Mouse (Mus musculus): ENCODE results near the gene Cd8a. TPM values are rescaled to one million over a fixed set of nuclear protein-coding genes. Genes with fewer than 3 reads are reported as not detected.

Gene Cd8a
- polyA plus RNA-seq, 1 experiment from 2014 or later = not detected

DNA sequence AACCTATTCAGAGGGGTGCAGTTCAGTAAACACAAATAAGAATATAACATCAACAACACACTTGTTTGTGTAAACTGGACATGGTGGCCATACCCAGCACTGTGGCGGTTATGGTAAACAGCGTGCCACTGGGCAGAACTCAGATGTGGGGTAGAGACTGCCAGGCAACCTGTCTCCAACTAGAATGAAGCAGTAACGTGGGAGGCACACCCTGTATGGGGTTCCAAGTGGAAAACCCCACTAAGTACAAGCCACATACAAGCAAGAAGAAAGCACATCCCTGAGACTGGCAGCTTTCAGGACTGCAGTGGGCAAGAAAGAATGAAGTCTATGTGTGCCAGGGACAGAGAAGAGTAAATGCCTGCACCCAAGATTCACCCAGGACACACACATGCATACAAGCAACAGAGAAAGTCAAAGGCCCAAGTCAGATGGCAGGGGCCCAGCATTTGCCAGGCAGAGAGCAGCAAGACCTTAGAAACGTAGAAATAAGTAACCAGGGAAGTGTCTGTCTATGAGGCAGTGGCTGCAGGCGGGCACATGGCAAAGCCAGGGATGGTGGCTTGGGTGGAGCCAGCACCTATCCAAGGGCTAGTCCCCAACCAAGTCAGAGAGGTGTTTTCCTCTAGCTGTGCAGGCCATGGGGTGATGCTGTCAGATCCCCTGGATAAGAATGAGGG is 1.0 kb upstream of the Cd8a start:
- WGBS = 86% methylated on average over 5 of the region's 5 CpGs
- no peaks in the 10 kb centered on the region for H3K4me1 ChIP-seq
- H3K27me3 ChIP-seq = no peaks in the 10 kb centered on the region
- no peak for ATAC-seq (ENCODE audit: low FRiP score, low read depth)
- H3K27ac ChIP-seq = no peak overlapping the region
- no peaks in the 10 kb centered on the region for H3K9me3 ChIP-seq
- H3K4me2 ChIP-seq (replicated peaks) = no peak overlapping the region
- H3K36me3 ChIP-seq = no peaks in the 10 kb centered on the region
- no peak overlapping the region for H3K9ac ChIP-seq
- no peak overlapping the region for H3K4me3 ChIP-seq

DNA sequence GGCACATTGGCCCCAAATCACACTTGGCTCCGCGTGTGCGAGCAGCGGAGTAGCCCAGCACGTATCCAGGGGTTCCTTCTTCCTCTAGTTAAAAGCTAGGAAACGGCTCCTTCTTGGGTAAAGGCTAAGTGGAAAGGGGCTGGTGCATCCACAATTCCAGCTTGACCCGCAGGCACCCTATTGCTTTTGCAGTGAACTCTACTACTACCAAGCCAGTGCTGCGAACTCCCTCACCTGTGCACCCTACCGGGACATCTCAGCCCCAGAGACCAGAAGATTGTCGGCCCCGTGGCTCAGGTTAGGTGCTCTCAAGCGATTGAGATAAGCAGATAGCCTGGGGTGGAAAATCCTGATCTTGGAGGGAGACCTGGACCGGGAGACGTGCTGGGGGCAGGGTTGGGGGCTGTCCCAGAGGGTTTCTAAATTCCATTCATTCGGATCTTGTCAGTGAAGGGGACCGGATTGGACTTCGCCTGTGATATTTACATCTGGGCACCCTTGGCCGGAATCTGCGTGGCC is 1.1 kb downstream of the Cd8a start:
- ATAC-seq (ENCODE audit: low FRiP score, low read depth) = no peak
- WGBS = 89% methylated on average over 19 of the region's 19 CpGs
- Histone ChIP-seq H3K36me3 (no peaks in the 10 kb centered on the region), H3K27me3 (no peaks in the 10 kb centered on the region), H3K9ac (no peak overlapping the region), H3K4me2 (replicated peaks) (no peak overlapping the region), H3K4me1 (no peaks in the 10 kb centered on the region), H3K27ac (no peak overlapping the region), H3K9me3 (no peaks in the 10 kb centered on the region), H3K4me3 (no peak overlapping the region)

DNA sequence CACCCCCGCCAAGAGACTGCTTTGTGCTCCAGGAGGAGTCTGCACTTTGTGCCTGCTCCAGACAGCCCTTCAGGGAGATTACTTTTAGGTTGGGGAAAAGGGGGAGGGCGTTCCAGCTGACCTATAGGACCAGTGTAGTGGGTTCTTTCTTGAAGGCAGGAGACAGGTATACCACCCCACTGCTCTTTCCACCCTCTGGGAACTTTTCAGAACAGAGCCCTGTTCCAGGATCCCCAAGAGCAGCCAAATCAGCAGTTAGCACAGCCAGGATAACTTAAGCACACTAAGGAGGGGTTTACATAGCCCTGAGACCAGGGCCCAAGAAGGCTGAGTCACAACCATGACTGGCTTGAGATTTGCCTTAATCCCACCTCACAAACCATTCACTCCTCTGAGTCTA is 1.7 kb downstream of the Cd8a start:
- Histone ChIP-seq H3K4me1 (no peaks in the 10 kb centered on the region), H3K9ac (no peak overlapping the region), H3K36me3 (no peaks in the 10 kb centered on the region), H3K27ac (no peak overlapping the region), H3K9me3 (no peaks in the 10 kb centered on the region), H3K27me3 (no peaks in the 10 kb centered on the region), H3K4me3 (no peak overlapping the region), H3K4me2 (replicated peaks) (no peak overlapping the region)
- ATAC-seq (ENCODE audit: low FRiP score, low read depth) = no peak
- WGBS = 65% methylated on average over 2 of the region's 2 CpGs

GRCm38 (mm10) chr6:71376711-71377110 is 3.5 kb downstream of the Cd8a start:
- no peaks in the 10 kb centered on the region for H3K4me1 ChIP-seq
- H3K9ac ChIP-seq = no peak overlapping the region
- ATAC-seq (ENCODE audit: low FRiP score, low read depth) = no peak
- no peak overlapping the region for H3K4me2 ChIP-seq (replicated peaks)
- no peaks in the 10 kb centered on the region for H3K9me3 ChIP-seq
- H3K27ac ChIP-seq = no peak overlapping the region
- H3K36me3 ChIP-seq = no peaks in the 10 kb centered on the region
- WGBS = 96% methylated on average over 13 of the region's 13 CpGs
- H3K4me3 ChIP-seq = no peak overlapping the region
- no peaks in the 10 kb centered on the region for H3K27me3 ChIP-seq

- Histone ChIP-seq H3K4me1 (no peaks in the 10 kb centered on the region), H3K27ac (no peak overlapping the region), H3K27me3 (no peaks in the 10 kb centered on the region), H3K4me2 (replicated peaks) (no peak overlapping the region), H3K4me3 (no peak overlapping the region), H3K9me3 (no peaks in the 10 kb centered on the region), H3K36me3 (no peaks in the 10 kb centered on the region), H3K9ac (no peak overlapping the region)
- WGBS = 89% methylated on average over 5 of the region's 5 CpGs
- ATAC-seq (ENCODE audit: low FRiP score, low read depth) = no peak
Observed at GRCm38 (mm10) chr6:71381654-71382053, 8.4 kb downstream of the Cd8a start.

- Histone ChIP-seq H3K9me3 (no peaks in the 10 kb centered on the region), H3K27me3 (no peaks in the 10 kb centered on the region), H3K4me3 (no peak overlapping the region), H3K36me3 (peaks cover 52% of the 10 kb centered on the region), H3K27ac (no peak overlapping the region), H3K4me2 (replicated peaks) (no peak overlapping the region), H3K4me1 (no peaks in the 10 kb centered on the region), H3K9ac (no peak overlapping the region)
- ATAC-seq (ENCODE audit: low FRiP score, low read depth) = no peak
- WGBS = 86% methylated on average over 2 of the region's 2 CpGs
Observed at GRCm38 (mm10) chr6:71390496-71390895, 17.3 kb downstream of the Cd8a start.

DNA sequence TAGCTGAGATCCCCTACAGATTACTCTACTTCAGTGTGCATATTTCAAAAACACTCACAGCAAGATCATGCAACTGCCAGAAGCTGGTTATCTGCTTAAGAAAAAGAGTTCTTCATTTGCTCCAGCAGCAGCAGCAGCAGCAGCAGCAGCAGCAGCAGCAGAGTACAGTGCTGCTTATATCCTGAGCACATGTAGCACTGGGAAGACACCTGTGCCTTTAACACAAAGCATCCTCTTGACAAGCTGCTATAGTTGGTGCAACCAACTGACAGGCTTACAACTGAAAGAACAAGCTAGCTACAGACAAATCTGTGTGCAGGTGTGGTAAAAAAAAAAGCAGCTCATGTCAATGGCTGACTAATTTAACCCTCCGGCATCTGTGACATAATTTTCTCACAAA is 22.8 kb downstream of the Cd8a start:
- no peak for ATAC-seq (ENCODE audit: low FRiP score, low read depth)
- no peak overlapping the region for H3K4me3 ChIP-seq
- no peak overlapping the region for H3K4me2 ChIP-seq (replicated peaks)
- H3K9ac ChIP-seq = no peak overlapping the region
- H3K27me3 ChIP-seq = no peaks in the 10 kb centered on the region
- no peaks in the 10 kb centered on the region for H3K9me3 ChIP-seq
- H3K27ac ChIP-seq = no peak overlapping the region
- WGBS = 86% methylated on average over 1 of the region's 1 CpGs
- H3K4me1 ChIP-seq = no peaks in the 10 kb centered on the region
- H3K36me3 ChIP-seq = peaks cover 48% of the 10 kb centered on the region

DNA sequence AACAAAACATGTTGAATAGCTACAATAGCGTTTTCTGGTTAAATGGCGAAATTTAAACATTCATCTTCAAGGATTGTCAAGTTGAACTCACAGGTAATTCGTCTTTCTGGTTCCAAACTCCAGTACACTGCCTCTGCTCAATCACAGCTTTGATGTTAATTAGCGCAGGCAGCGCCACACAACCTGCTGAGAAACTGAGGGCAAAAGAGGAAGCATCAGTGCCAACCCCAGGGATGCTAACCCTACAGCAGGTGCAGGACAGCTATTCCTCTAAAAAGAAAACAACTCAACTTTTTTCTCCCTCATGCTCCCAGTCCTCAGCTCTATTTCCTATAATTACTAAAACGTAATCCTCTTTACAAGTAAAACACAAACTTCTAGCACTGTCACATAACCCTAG is 23.5 kb downstream of the Cd8a start:
- Histone ChIP-seq H3K9me3 (no peaks in the 10 kb centered on the region), H3K4me3 (no peak overlapping the region), H3K4me2 (replicated peaks) (no peak overlapping the region), H3K27ac (no peak overlapping the region), H3K36me3 (peaks cover 42% of the 10 kb centered on the region), H3K4me1 (no peaks in the 10 kb centered on the region), H3K27me3 (no peaks in the 10 kb centered on the region), H3K9ac (no peak overlapping the region)
- ATAC-seq (ENCODE audit: low FRiP score, low read depth) = no peak
- 87% methylated on average over 6 of the region's 6 CpGs for WGBS

GRCm38 (mm10) chr6:71398829-71399609 is 25.8 kb downstream of the Cd8a start:
- H3K4me1 ChIP-seq = no peaks in the 10 kb centered on the region
- no peak overlapping the region for H3K4me3 ChIP-seq
- no peak overlapping the region for H3K9ac ChIP-seq
- WGBS = 63% methylated on average over 4 of the region's 4 CpGs
- no peak for ATAC-seq (ENCODE audit: low FRiP score, low read depth)
- H3K27me3 ChIP-seq = no peaks in the 10 kb centered on the region
- no peaks in the 10 kb centered on the region for H3K9me3 ChIP-seq
- H3K27ac ChIP-seq = no peak overlapping the region
- H3K4me2 ChIP-seq (replicated peaks) = no peak overlapping the region
- peaks cover 30% of the 10 kb centered on the region for H3K36me3 ChIP-seq

- H3K27ac ChIP-seq = no peak overlapping the region
- peaks cover 42% of the 10 kb centered on the region for H3K36me3 ChIP-seq
- H3K9me3 ChIP-seq = no peaks in the 10 kb centered on the region
- WGBS = 91% methylated on average over 4 of the region's 4 CpGs
- H3K4me2 ChIP-seq (replicated peaks) = no peak overlapping the region
- H3K4me3 ChIP-seq = no peak overlapping the region
- no peak overlapping the region for H3K9ac ChIP-seq
- H3K27me3 ChIP-seq = no peaks in the 10 kb centered on the region
- H3K4me1 ChIP-seq = no peaks in the 10 kb centered on the region
- no peak for ATAC-seq (ENCODE audit: low FRiP score, low read depth)
Observed at GRCm38 (mm10) chr6:71414624-71415023, 41.4 kb downstream of the Cd8a start.

DNA sequence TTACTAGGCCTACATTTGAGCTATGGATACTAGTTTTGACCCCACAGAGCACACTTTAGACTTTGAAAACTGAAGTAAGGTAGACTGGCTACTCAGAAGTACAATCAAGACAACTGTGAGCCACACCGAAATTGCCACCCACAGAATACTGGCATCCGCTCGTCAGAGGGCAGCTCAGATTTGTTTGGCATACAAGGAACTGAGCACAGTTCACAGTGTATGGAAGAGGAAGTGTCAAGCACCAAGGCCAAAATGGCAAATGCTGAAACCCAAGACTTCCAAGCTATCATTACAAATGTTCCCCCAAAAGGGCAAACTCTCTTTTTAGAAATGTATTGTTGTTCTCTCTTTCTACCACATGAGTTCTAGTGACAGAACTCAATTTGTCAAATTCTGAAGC is 42.2 kb downstream of the Cd8a start:
- 89% methylated on average over 3 of the region's 3 CpGs for WGBS
- peaks cover 36% of the 10 kb centered on the region for H3K36me3 ChIP-seq
- no peaks in the 10 kb centered on the region for H3K4me1 ChIP-seq
- no peak overlapping the region for H3K4me2 ChIP-seq (replicated peaks)
- no peaks in the 10 kb centered on the region for H3K9me3 ChIP-seq
- H3K27ac ChIP-seq = no peak overlapping the region
- H3K9ac ChIP-seq = no peak overlapping the region
- ATAC-seq (ENCODE audit: low FRiP score, low read depth) = no peak
- H3K27me3 ChIP-seq = no peaks in the 10 kb centered on the region
- no peak overlapping the region for H3K4me3 ChIP-seq

GRCm38 (mm10) chr6:71418874-71419273 is 45.6 kb downstream of the Cd8a start:
- no peak overlapping the region for H3K27ac ChIP-seq
- no peak for ATAC-seq (ENCODE audit: low FRiP score, low read depth)
- no peak overlapping the region for H3K4me3 ChIP-seq
- no peak overlapping the region for H3K9ac ChIP-seq
- H3K9me3 ChIP-seq = no peaks in the 10 kb centered on the region
- H3K4me1 ChIP-seq = no peaks in the 10 kb centered on the region
- H3K27me3 ChIP-seq = no peaks in the 10 kb centered on the region
- H3K4me2 ChIP-seq (replicated peaks) = no peak overlapping the region
- H3K36me3 ChIP-seq = peaks cover 18% of the 10 kb centered on the region
- WGBS = 82% methylated on average over 3 of the region's 3 CpGs

All from limb, embryonic 13.5 days (tissue).